Mouse (Mus musculus): ENCODE data around the gene Slc25a22. TPM values are rescaled to one million over a fixed set of nuclear protein-coding genes. Genes with fewer than 3 reads are reported as not detected.

Gene Slc25a22
- polyA plus RNA-seq, 1 experiment from 2014 or later: 14.1 TPM

DNA sequence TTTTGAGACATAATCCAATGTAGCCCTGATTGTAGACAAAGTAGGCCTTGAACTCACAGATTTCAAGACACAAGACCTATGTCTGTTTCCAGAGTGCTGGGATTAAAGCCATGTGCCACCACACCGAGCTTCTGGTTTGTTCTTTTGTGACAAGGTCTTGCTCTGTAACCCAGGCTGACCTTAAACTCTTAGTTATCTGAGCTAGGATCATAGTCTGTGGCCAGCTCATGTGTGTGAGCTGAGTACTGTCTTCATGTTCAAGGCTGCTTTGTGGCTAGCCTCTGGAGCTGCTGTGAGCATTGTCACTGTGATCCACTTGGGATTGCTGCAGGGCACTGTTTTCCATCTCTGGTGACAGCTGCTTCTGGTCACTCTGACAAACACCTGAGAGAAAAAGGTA lies 42.3 kb downstream of the Slc25a22 start:
- Histone ChIP-seq H3K27me3 (no peaks in the 10 kb centered on the region), H3K27ac (no peak overlapping the region), H3K4me1 (replicated peaks) (peaks cover 12% of the 10 kb centered on the region), H3K4me2 (no peak overlapping the region), H3K9me3 (replicated peaks) (no peaks in the 10 kb centered on the region), H3K4me3 (no peak overlapping the region), H3K9ac (no peak overlapping the region), H3K36me3 (peaks cover 38% of the 10 kb centered on the region)
- ATAC-seq (replicated peaks; ENCODE audit: insufficient number of reproducible peaks, insufficient read depth, low FRiP score, low read depth): no peak
- 76% methylated on average over 1 of the region's 1 CpGs for WGBS

DNA sequence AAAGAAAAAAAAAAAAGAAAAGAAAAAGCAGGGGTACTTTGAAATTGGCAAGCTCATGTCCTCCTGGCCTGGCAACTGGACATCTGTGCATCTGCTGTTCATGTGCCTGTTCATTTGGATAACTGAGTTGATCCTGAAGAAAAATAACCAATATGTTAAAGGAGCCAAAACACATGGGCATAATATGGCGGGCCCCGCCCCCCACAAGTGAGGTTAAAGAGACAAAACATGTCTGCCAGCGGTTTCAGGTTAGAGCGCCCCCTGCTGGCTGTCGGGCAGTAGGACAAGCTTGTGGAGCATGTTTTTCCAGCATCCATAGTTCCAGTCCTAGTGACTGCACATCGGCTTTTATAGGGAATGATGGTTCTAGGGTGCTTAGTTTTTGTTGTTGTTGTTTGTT lies 42.9 kb downstream of the Slc25a22 start:
- Histone ChIP-seq H3K36me3 (peaks cover 33% of the 10 kb centered on the region), H3K27ac (no peak overlapping the region), H3K4me3 (no peak overlapping the region), H3K9me3 (replicated peaks) (no peaks in the 10 kb centered on the region), H3K27me3 (no peaks in the 10 kb centered on the region), H3K4me1 (replicated peaks) (peaks cover 12% of the 10 kb centered on the region), H3K9ac (no peak overlapping the region), H3K4me2 (no peak overlapping the region)
- 21% methylated on average over 6 of the region's 6 CpGs for WGBS
- no peak for ATAC-seq (replicated peaks; ENCODE audit: insufficient number of reproducible peaks, insufficient read depth, low FRiP score, low read depth)

DNA sequence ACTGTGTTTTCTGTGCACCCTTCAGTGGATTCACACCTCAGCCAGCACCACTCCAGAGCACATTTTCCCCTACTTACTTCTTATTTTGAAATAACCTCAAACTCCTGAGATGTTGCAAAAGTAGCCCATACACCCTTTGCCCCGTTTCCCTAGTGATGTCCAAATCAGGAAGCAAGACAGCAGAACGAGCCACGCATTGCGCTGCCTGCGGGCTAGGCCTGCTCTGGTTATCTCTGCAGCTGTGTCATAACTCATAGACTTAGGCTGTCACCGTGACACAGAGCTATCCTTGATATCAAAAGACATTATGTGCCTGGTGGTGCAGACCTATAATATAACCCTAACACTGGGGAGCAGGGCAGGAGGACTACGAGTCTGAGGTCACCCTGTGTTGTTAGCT lies 43.5 kb downstream of the Slc25a22 start:
- no peaks in the 10 kb centered on the region for H3K9me3 ChIP-seq (replicated peaks)
- no peak overlapping the region for H3K27ac ChIP-seq
- no peak for ATAC-seq (replicated peaks; ENCODE audit: insufficient number of reproducible peaks, insufficient read depth, low FRiP score, low read depth)
- no peak overlapping the region for H3K4me2 ChIP-seq
- peaks cover 27% of the 10 kb centered on the region for H3K36me3 ChIP-seq
- H3K9ac ChIP-seq: no peak overlapping the region
- WGBS: 76% methylated on average over 7 of the region's 7 CpGs
- no peak overlapping the region for H3K4me3 ChIP-seq
- H3K27me3 ChIP-seq: no peaks in the 10 kb centered on the region
- peaks cover 12% of the 10 kb centered on the region for H3K4me1 ChIP-seq (replicated peaks)

DNA sequence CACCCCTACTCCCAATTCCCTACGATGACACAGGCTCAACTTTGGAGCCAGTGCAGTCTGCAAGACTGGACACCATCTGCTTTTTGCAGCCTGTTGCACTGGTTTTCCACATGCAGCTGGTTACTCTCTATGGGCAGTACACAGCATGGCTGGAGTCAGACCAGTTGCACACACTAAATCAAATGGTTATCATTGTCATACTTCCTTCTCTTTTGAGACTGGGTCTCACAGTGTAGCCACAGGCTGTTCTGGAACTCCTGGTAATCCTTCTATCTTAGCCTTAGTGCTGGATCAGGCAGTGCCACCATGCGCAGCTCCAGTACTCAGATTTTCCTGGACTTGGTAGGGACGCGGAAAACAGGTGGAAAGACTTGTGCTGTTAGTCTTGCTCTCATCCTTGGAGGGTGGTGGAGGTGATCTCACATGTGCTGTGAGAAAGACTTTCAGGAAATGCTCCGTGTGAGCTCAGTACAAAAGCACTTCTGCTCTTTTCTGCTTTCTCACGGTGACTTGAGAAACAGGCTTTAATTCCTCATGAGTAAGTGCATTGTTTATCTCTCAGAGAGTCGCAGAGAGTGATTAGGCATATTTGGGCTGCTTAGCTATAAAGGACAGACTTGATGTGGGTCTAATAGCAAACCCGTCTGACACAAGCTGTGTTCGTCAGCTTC lies 45.0 kb downstream of the Slc25a22 start:
- Histone ChIP-seq H3K9ac (peak overlapping the region; percentile 59), H3K36me3 (peaks cover 13% of the 10 kb centered on the region), H3K4me3 (peak overlapping the region; percentile 69), H3K27me3 (no peaks in the 10 kb centered on the region), H3K27ac (peak overlapping the region; percentile 50), H3K4me2 (peak overlapping the region; percentile 82), H3K9me3 (replicated peaks) (no peaks in the 10 kb centered on the region), H3K4me1 (replicated peaks) (peaks cover 12% of the 10 kb centered on the region)
- WGBS: 23% methylated on average over 9 of the region's 9 CpGs
- no peak; the same call in 1 of the 2 replicates for ATAC-seq (replicated peaks; ENCODE audit: insufficient number of reproducible peaks, insufficient read depth, low FRiP score, low read depth)

DNA sequence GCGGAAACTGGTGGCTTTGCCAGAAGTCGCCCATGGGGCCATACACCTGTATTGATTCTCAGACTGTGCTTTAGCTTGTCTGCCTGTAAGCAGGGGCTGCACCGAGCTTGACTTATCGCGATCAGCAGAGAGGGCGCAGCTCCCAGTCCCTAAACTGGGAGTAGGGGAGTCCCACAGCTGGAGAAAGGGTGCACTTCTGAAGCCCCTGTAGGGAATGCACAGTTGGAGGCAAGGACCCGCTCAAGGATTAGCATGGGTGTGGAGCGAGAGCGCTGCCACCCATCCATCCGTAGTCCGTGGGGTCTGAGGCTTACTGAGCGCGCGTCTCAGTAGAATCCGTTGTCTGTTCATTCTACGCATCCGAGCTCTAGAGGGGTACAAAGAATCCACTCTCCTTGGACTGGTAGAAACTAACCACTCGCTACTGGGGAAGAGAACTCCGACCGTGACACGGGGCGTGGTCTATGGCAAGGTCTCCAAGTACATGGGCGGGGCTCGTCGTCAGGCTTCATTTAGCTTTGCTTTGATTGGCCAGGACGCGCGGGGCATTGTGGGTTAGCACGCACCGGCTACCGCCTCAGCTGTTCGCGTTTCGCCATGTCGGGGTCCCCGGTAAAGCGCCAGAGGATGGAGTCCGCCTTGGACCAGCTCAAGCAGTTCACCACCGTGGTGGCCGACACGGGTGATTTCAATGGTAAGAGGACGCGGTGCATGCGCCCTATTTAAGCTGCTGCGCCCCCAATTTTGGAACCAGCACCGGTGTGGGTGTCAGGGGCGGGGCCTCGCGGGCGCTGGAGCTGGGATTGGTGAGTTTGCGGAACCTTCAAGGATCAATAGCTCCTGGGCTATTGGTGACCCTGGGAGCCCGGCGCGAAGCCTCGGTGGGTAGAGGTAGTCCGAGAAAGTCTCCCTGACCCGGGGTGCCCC lies 45.8 kb downstream of the Slc25a22 start, which contains the start of gene Taldo1:
Gene Taldo1 (plus strand): TSS at position 575 of the 927 bp plus-strand sequence.
- H3K27ac ChIP-seq: peak within 1 kb of the TSS; percentile 61
- peaks cover 12% of the 10 kb centered on the region for H3K4me1 ChIP-seq (replicated peaks)
- peaks cover 12% of the 10 kb centered on the region for H3K36me3 ChIP-seq
- H3K9me3 ChIP-seq (replicated peaks): no peaks in the 10 kb centered on the region
- H3K9ac ChIP-seq: peak within 1 kb of the TSS; percentile 60
- peak within 1 kb of the TSS; percentile 69 for H3K4me3 ChIP-seq
- WGBS: under 1% methylated on average over 57 of the region's 57 CpGs
- ATAC-seq (replicated peaks; ENCODE audit: insufficient number of reproducible peaks, insufficient read depth, low FRiP score, low read depth): peak; percentile 94
- no peaks in the 10 kb centered on the region for H3K27me3 ChIP-seq
- peak within 1 kb of the TSS; percentile 82 for H3K4me2 ChIP-seq

DNA sequence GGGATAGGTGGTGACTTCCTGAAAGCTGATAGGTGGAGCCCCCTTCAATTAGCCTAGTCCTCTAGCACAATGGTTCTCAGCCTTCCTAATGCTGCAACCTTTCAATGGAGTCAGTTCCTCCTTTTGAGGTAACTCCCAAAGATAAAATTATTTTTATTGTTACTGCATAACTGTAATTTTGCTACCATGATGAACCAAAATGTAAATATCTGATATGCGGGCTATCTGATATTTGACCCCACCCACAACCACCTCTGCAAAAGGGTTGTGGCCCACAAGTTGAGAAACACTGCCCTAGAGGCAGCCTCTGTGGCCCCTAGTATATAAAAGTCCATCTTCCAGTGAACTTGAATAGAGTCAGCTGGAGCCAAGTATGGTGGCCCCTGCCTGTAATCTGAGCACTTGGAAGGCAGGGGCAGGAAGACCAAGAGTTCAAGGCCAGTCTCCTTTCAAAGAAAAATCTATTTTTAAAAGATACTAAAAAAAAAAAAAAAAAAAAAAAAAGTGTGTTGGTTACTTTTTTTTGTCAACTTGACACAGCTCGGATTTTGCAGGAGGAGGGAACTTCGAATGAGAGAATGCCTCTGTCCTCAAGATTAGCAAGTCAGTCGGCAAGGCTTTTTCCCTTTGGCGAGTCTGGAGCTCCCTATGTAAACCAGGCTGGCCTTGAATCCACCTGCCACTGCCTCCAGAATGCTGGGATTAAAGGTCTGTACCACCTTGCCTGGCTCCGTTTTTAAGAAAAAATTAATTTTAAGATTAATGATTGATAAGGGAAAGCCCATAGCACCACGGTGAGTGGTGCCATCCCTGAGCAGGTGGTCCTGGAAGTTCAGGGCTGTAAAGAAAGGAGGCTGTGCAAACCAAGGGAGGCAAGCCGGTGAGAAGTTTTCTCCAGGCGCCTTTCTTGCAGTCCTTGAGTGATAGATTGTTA lies 47.1 kb downstream of the Slc25a22 start:
- Histone ChIP-seq H3K9me3 (replicated peaks) (no peaks in the 10 kb centered on the region), H3K27me3 (no peaks in the 10 kb centered on the region), H3K9ac (no peak overlapping the region), H3K4me2 (no peak overlapping the region), H3K4me1 (replicated peaks) (peaks cover 12% of the 10 kb centered on the region), H3K27ac (no peak overlapping the region), H3K4me3 (no peak overlapping the region), H3K36me3 (no peaks in the 10 kb centered on the region)
- no peak for ATAC-seq (replicated peaks; ENCODE audit: insufficient number of reproducible peaks, insufficient read depth, low FRiP score, low read depth)
- WGBS: 52% methylated on average over 9 of the region's 9 CpGs

DNA sequence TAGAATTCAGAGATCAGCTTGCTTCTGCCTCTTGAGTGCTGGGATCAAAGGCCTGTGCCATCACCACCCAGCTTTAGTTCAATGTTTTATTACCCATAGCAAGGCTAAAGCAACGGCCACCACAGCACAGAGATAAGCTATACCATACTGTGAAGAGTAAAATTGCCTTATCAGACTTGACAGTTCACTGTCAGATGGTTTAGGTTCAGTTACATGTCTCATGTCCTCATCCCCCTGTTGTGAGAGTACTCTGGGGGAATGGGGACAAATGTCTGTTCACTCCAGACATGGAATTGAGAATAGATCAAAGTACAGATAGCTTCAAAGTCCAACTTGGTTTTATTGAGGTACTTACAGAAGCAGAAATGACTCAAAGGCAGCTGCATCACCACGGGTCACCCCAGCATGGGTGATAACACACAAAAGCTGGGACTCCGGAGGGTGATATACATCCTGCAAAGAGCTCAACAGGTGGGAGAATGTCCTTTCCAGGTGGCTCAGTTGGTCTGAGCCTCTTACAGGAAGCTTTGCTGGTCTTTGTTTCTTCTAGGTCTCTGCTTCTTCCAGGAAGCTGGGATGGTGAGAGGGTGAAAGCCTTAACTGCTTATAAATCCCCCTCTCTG lies 49.1 kb downstream of the Slc25a22 start:
- H3K4me2 ChIP-seq: no peak overlapping the region
- H3K9ac ChIP-seq: no peak overlapping the region
- H3K4me1 ChIP-seq (replicated peaks): peaks cover 12% of the 10 kb centered on the region
- no peak overlapping the region for H3K4me3 ChIP-seq
- WGBS: 45% methylated on average over 3 of the region's 3 CpGs
- H3K36me3 ChIP-seq: no peaks in the 10 kb centered on the region
- no peak overlapping the region for H3K27ac ChIP-seq
- H3K9me3 ChIP-seq (replicated peaks): no peaks in the 10 kb centered on the region
- no peaks in the 10 kb centered on the region for H3K27me3 ChIP-seq
- no peak for ATAC-seq (replicated peaks; ENCODE audit: insufficient number of reproducible peaks, insufficient read depth, low FRiP score, low read depth)

DNA sequence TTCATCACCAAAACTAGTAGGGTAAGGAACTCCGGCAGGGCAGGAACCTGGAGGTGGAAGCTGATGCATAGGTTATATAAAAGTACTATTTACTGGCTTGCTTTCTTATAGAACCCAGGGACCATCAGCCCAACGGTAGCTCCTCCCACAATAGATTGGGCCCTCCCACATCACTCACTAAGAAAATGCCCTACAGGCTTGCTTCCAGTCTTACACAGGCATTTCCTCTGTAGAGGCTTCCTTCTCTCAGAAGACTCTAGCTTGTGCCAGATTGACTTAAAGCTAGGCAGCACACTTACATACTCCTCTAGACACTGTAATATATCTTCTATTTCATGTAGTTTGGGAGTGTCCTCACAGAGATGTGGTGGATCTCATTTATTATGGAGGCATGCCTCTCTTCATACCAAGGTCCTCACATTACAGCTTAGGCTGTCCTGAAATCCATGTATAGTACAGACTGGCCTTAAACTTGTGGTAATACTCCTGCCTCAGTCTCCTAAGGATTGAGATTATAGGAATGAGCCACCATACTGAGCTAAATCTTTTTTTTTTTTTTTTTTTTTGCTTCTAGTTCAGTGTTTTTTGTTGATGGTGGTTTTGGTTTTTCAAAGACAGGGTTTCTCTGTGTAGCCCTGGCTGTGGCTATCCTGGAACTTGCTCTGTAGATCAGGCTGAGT lies 49.7 kb downstream of the Slc25a22 start:
- H3K9me3 ChIP-seq (replicated peaks): no peaks in the 10 kb centered on the region
- no peak overlapping the region for H3K9ac ChIP-seq
- no peak overlapping the region for H3K27ac ChIP-seq
- no peak overlapping the region for H3K4me2 ChIP-seq
- H3K27me3 ChIP-seq: no peaks in the 10 kb centered on the region
- no peaks in the 10 kb centered on the region for H3K36me3 ChIP-seq
- H3K4me3 ChIP-seq: no peak overlapping the region
- H3K4me1 ChIP-seq (replicated peaks): peaks cover 9% of the 10 kb centered on the region
- no peak for ATAC-seq (replicated peaks; ENCODE audit: insufficient number of reproducible peaks, insufficient read depth, low FRiP score, low read depth)
- 41% methylated on average over 2 of the region's 2 CpGs for WGBS

DNA sequence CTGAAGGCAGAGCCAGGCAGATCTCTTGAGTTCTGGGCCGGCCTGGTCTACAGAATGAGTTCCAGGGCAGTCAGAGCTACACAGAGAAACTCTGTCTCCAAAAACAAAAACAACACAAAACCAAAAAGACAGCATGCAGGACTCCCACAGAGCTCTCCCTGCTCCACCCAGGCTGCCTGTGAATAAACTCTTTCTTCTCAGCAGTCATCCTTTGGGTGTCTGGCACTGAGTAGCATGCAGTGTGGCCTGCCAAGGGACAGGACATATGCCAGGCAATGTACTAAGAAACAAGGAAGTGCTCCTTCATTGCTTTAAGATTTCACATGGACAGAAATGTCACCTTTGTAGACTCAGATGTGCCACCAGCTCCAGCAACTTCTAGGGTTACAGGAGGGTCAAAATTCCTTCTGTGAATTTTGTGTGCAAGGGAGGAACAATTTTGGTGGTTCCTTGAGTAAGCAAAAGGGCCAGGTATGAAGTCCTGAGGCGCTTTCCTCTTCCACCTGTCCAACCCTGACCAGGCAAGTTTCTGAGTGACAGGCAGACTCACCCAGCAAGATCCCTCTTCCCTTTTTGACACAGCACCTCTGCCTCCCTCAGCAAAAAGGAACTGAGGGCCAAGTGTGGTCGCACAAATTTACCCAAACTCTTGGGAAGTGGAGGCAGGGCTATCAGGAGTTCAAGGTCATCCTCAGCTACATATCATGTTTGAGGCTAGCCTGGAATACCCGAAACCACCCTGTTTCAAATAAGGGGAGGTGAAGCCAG lies 56.4 kb downstream of the Slc25a22 start:
- Histone ChIP-seq H3K36me3 (no peaks in the 10 kb centered on the region), H3K4me2 (no peak overlapping the region), H3K9me3 (replicated peaks) (no peaks in the 10 kb centered on the region), H3K4me3 (no peak overlapping the region), H3K4me1 (replicated peaks) (no peaks in the 10 kb centered on the region), H3K9ac (no peak overlapping the region), H3K27me3 (no peaks in the 10 kb centered on the region), H3K27ac (no peak overlapping the region)
- 75% methylated on average over 4 of the region's 4 CpGs for WGBS
- ATAC-seq (replicated peaks; ENCODE audit: insufficient number of reproducible peaks, insufficient read depth, low FRiP score, low read depth): no peak
